Mouse (Mus musculus): ENCODE data around the gene Agl. TPM values are rescaled to one million over a fixed set of nuclear protein-coding genes. Genes with fewer than 3 reads are reported as not detected.
A peak's percentile ranks its signal among the peaks of the same experiment; 100 is the strongest.
"Not testable (repeated sequence)": the region's sequence is repeated elsewhere in the genome, so short reads cannot be mapped to it uniquely, and the experiment has no call there.

Agl gene
- polyA plus RNA-seq, 1 experiment from 2014 or later, result 13.4 TPM

- H3K27ac ChIP-seq; H3K79me2 ChIP-seq (ENCODE audit: inconsistent target); H3K4me3 ChIP-seq (ENCODE audit: inconsistent target): not testable (repeated sequence)
- peaks cover 30% of the 10 kb centered on the region; the same call in 1 of the 2 replicates for H3K36me3 ChIP-seq (ENCODE audit: inconsistent target)
- 93% methylated on average over 5 of the region's 7 CpGs for WGBS (ENCODE audit: missing documents)
Observed at GRCm38 (mm10) chr3:116747648-116748047, 60.3 kb downstream of the Agl start.

- Histone ChIP-seq H3K4me3 (ENCODE audit: inconsistent target) (no peak overlapping the region), H3K36me3 (ENCODE audit: inconsistent target) (peaks cover 19% of the 10 kb centered on the region; the same call in 1 of the 2 replicates), H3K79me2 (ENCODE audit: inconsistent target) (no peaks in the 10 kb centered on the region), H3K27ac (no peak overlapping the region)
- WGBS (ENCODE audit: missing documents), result 85% methylated on average over 9 of the region's 9 CpGs
Observed at GRCm38 (mm10) chr3:116740963-116741362, 67.0 kb downstream of the Agl start.

GRCm38 (mm10) chr3:116740106-116740505, 67.9 kb downstream of the Agl start:
- WGBS (ENCODE audit: missing documents), result 43% methylated on average over 4 of the region's 5 CpGs
- Histone ChIP-seq H3K4me3 (ENCODE audit: inconsistent target) (no peak overlapping the region), H3K27ac (no peak overlapping the region), H3K79me2 (ENCODE audit: inconsistent target) (no peaks in the 10 kb centered on the region), H3K36me3 (ENCODE audit: inconsistent target) (peaks cover 11% of the 10 kb centered on the region; the same call in 1 of the 2 replicates)

- Histone ChIP-seq H3K36me3 (ENCODE audit: inconsistent target) (no peaks in the 10 kb centered on the region), H3K27ac (no peak overlapping the region), H3K79me2 (ENCODE audit: inconsistent target) (no peaks in the 10 kb centered on the region), H3K4me3 (ENCODE audit: inconsistent target) (no peak overlapping the region)
- 54% methylated on average over 8 of the region's 8 CpGs for WGBS (ENCODE audit: missing documents)
Observed at GRCm38 (mm10) chr3:116737326-116737731, 70.6 kb downstream of the Agl start.

GRCm38 (mm10) chr3:116729483-116730174, 78.3 kb downstream of the Agl start:
- H3K27ac ChIP-seq, result no peak overlapping the region
- no peak overlapping the region for H3K4me3 ChIP-seq (ENCODE audit: inconsistent target)
- H3K36me3 ChIP-seq (ENCODE audit: inconsistent target), result no peaks in the 10 kb centered on the region
- 66% methylated on average over 2 of the region's 2 CpGs for WGBS (ENCODE audit: missing documents)
- no peaks in the 10 kb centered on the region for H3K79me2 ChIP-seq (ENCODE audit: inconsistent target)

GRCm38 (mm10) chr3:116726807-116727206, 81.2 kb downstream of the Agl start:
- Histone ChIP-seq H3K79me2 (ENCODE audit: inconsistent target) (no peaks in the 10 kb centered on the region), H3K36me3 (ENCODE audit: inconsistent target) (no peaks in the 10 kb centered on the region), H3K27ac (no peak overlapping the region), H3K4me3 (ENCODE audit: inconsistent target) (no peak overlapping the region)
- 37% methylated on average over 9 of the region's 9 CpGs for WGBS (ENCODE audit: missing documents)

- Histone ChIP-seq H3K36me3 (ENCODE audit: inconsistent target) (no peaks in the 10 kb centered on the region), H3K27ac (no peak overlapping the region), H3K79me2 (ENCODE audit: inconsistent target) (no peaks in the 10 kb centered on the region), H3K4me3 (ENCODE audit: inconsistent target) (no peak overlapping the region)
- 82% methylated on average over 10 of the region's 10 CpGs for WGBS (ENCODE audit: missing documents)
Observed at GRCm38 (mm10) chr3:116723496-116724481, 84.2 kb downstream of the Agl start.

- Histone ChIP-seq H3K36me3 (ENCODE audit: inconsistent target) (no peaks in the 10 kb centered on the region), H3K4me3 (ENCODE audit: inconsistent target) (no peak overlapping the region), H3K79me2 (ENCODE audit: inconsistent target) (no peaks in the 10 kb centered on the region), H3K27ac (no peak overlapping the region)
- WGBS (ENCODE audit: missing documents), result 78% methylated on average over 3 of the region's 4 CpGs
Observed at GRCm38 (mm10) chr3:116722980-116723379, 85.0 kb downstream of the Agl start.

GRCm38 (mm10) chr3:116718951-116719350, 89.0 kb downstream of the Agl start:
- H3K79me2 ChIP-seq (ENCODE audit: inconsistent target), result no peaks in the 10 kb centered on the region
- no peak overlapping the region for H3K4me3 ChIP-seq (ENCODE audit: inconsistent target)
- whole genome bisulfite sequencing (ENCODE audit: missing documents), result 89% methylated on average over 3 of the region's 3 CpGs
- H3K27ac ChIP-seq, result no peak overlapping the region
- H3K36me3 ChIP-seq (ENCODE audit: inconsistent target), result no peaks in the 10 kb centered on the region

GRCm38 (mm10) chr3:116713031-116713430, 94.9 kb downstream of the Agl start:
- H3K27ac ChIP-seq, result no peak overlapping the region
- H3K79me2 ChIP-seq (ENCODE audit: inconsistent target), result peaks cover 38% of the 10 kb centered on the region
- WGBS (ENCODE audit: missing documents), result 40% methylated on average over 5 of the region's 5 CpGs
- H3K36me3 ChIP-seq (ENCODE audit: inconsistent target), result no peaks in the 10 kb centered on the region
- H3K4me3 ChIP-seq (ENCODE audit: inconsistent target), result peak overlapping the region; percentile 69

GRCm38 (mm10) chr3:116712436-116712881, 95.5 kb downstream of the Agl start, which contains the start of gene Slc35a3:
TSS of gene Slc35a3 (minus strand) at chr3:116712831.
- Histone ChIP-seq H3K27ac (0 out of 2 replicates have a peak within 1 kb of the TSS, but pooled peaks have one; percentile 15), H3K4me3 (ENCODE audit: inconsistent target) (peak within 1 kb of the TSS; percentile 69), H3K36me3 (ENCODE audit: inconsistent target) (no peaks in the 10 kb centered on the region), H3K79me2 (ENCODE audit: inconsistent target) (peaks cover 43% of the 10 kb centered on the region)
- WGBS (ENCODE audit: missing documents), result 8% methylated on average over 8 of the region's 8 CpGs

- Histone ChIP-seq H3K79me2 (ENCODE audit: inconsistent target) (peaks cover 50% of the 10 kb centered on the region), H3K36me3 (ENCODE audit: inconsistent target) (no peaks in the 10 kb centered on the region), H3K27ac (0 out of 2 replicates have a peak overlapping the region, but pooled peaks have one; percentile 15), H3K4me3 (ENCODE audit: inconsistent target) (peak overlapping the region; percentile 69)
- 1% methylated on average over 84 of the region's 85 CpGs for WGBS (ENCODE audit: missing documents)
Observed at GRCm38 (mm10) chr3:116711624-116712435, 96.1 kb downstream of the Agl start.

- WGBS (ENCODE audit: missing documents), result 46% methylated on average over 9 of the region's 9 CpGs
- peak overlapping the region; percentile 69 for H3K4me3 ChIP-seq (ENCODE audit: inconsistent target)
- peaks cover 58% of the 10 kb centered on the region for H3K79me2 ChIP-seq (ENCODE audit: inconsistent target)
- H3K36me3 ChIP-seq (ENCODE audit: inconsistent target), result 0 out of 2 replicates have a peak, but pooled peaks cover 1% of the 10 kb centered on the region
- no peak overlapping the region for H3K27ac ChIP-seq
Observed at GRCm38 (mm10) chr3:116710941-116711340, 97.0 kb downstream of the Agl start.

- WGBS (ENCODE audit: missing documents), result 100% methylated on average over 1 of the region's 1 CpGs
Observed at GRCm38 (mm10) chr3:116705637-116706204, 102.2 kb downstream of the Agl start.

More at GRCm38 (mm10) chr3:116705637-116706204, 102.2 kb downstream of the Agl start:
- Histone ChIP-seq H3K36me3 (ENCODE audit: inconsistent target) (0 out of 2 replicates have a peak, but pooled peaks cover 6% of the 10 kb centered on the region), H3K4me3 (ENCODE audit: inconsistent target) (no peak overlapping the region), H3K27ac (no peak overlapping the region), H3K79me2 (ENCODE audit: inconsistent target) (peaks cover 100% of the 10 kb centered on the region)
